Mouse (Mus musculus) liver, adult 2 months (tissue): ENCODE results near the gene Prkag2.

Experiments
- CTCF ChIP-seq: fragments of 200-500 bp; IDR thresholded peaks from 2 replicates; pipeline ENCODE4 v1.5.1; 2011; ENCODE audit warnings: low read depth, low read length, control low read depth
- POLR2A ChIP-seq: fragments of 200-500 bp; IDR thresholded peaks from 2 replicates; pipeline ENCODE4 v1.6.1; 2011; ENCODE audit warnings: low read length, control low read depth; ENCODE audit not compliant: insufficient read depth; ENCODE audit errors: extremely low read depth

DNA sequence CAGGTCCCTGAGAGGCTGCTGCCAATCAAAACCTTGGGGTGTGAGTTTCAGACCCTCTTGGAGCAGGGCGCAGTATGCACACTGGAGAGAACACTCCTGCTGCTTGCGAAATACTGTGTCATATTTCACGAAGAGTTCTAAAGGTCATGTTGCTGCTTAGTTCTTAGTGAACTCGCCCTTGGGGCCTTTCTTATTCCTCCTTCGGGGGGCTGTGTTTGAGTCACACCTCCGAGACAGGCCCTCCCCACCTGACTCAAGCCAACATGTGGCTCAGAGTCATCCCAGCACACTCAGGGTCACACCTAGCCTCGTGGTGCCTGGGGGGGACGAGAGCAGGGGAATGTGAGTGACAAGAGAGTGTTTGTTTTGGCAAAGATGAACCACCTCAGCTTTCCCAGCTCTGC lies 99.0 kb downstream of the Prkag2 start:
- TF ChIP-seq CTCF: no peak
- no peak for TF ChIP-seq POLR2A
